Mouse (Mus musculus): ENCODE results near the gene Klra4. TPM values are rescaled to one million over a fixed set of nuclear protein-coding genes. Genes with fewer than 3 reads are reported as not detected.
"Not testable (repeated sequence)": the region's sequence is repeated elsewhere in the genome, so short reads cannot be mapped to it uniquely, and the experiment has no call there.

The Klra4 gene
- not detected in 2 replicates for polyA plus RNA-seq (2015; fragmentation: Nextera tagmentation; extraction: Ambion mirVana)

GRCm38 (mm10) chr6:130067171-130067570 is at the start of gene Klra4:
Gene Klra4, minus strand, starts transcription at chr6:130067271.
- not testable (repeated sequence) for H3K4me2 ChIP-seq; H3K36me3 ChIP-seq; ATAC-seq (ENCODE audit: low read depth); H3K9ac ChIP-seq; H3K27me3 ChIP-seq; H3K4me1 ChIP-seq (replicated peaks); H3K27ac ChIP-seq; H3K9me3 ChIP-seq (replicated peaks); DNase-seq; H3K4me3 ChIP-seq (replicated peaks)
- WGBS (ENCODE audit: insufficient replicate concordance) = 42% methylated on average over 1 of the region's 1 CpGs

GRCm38 (mm10) chr6:130110485-130110884 is 43.4 kb upstream of the Klra4 start:
- Histone ChIP-seq H3K27ac (no peak overlapping the region), H3K9ac (no peak overlapping the region), H3K9me3 (replicated peaks) (no peaks in the 10 kb centered on the region), H3K36me3 (no peaks in the 10 kb centered on the region), H3K4me1 (replicated peaks) (no peaks in the 10 kb centered on the region), H3K4me2 (no peak overlapping the region), H3K27me3 (no peaks in the 10 kb centered on the region), H3K4me3 (replicated peaks) (no peak overlapping the region)
- ATAC-seq (ENCODE audit: low read depth) (no peak), DNase-seq (no peak)
- WGBS (ENCODE audit: insufficient replicate concordance) = 65% methylated on average over 1 of the region's 1 CpGs

GRCm38 (mm10) chr6:130102743-130103142 is 35.7 kb upstream of the Klra4 start:
- H3K9ac ChIP-seq; H3K27me3 ChIP-seq; H3K4me3 ChIP-seq (replicated peaks); H3K9me3 ChIP-seq (replicated peaks); DNase-seq; H3K27ac ChIP-seq; H3K4me2 ChIP-seq; H3K36me3 ChIP-seq; H3K4me1 ChIP-seq (replicated peaks); ATAC-seq (ENCODE audit: low read depth): not testable (repeated sequence)
- 64% methylated on average over 3 of the region's 3 CpGs for WGBS (ENCODE audit: insufficient replicate concordance)

GRCm38 (mm10) chr6:130092336-130092948 is 25.4 kb upstream of the Klra4 start:
- H3K4me1 ChIP-seq (replicated peaks) = no peaks in the 10 kb centered on the region
- 67% methylated on average over 5 of the region's 5 CpGs for WGBS (ENCODE audit: insufficient replicate concordance)

GRCm38 (mm10) chr6:130065196-130065595 is 1.9 kb downstream of the Klra4 start:
- Histone ChIP-seq H3K4me1 (replicated peaks) (no peaks in the 10 kb centered on the region), H3K27ac (no peak overlapping the region), H3K9me3 (replicated peaks) (no peaks in the 10 kb centered on the region), H3K4me2 (no peak overlapping the region), H3K36me3 (no peaks in the 10 kb centered on the region), H3K27me3 (no peaks in the 10 kb centered on the region), H3K4me3 (replicated peaks) (no peak overlapping the region), H3K9ac (no peak overlapping the region)
- ATAC-seq (ENCODE audit: low read depth) = no peak
- WGBS (ENCODE audit: insufficient replicate concordance) = 66% methylated on average over 5 of the region's 5 CpGs
- no peak for DNase-seq

More at GRCm38 (mm10) chr6:130092336-130092948, 25.4 kb upstream of the Klra4 start:
- H3K36me3 ChIP-seq = no peaks in the 10 kb centered on the region
- no peak overlapping the region for H3K4me3 ChIP-seq (replicated peaks)
- H3K9me3 ChIP-seq (replicated peaks) = no peaks in the 10 kb centered on the region
- H3K4me2 ChIP-seq = no peak overlapping the region
- ATAC-seq (ENCODE audit: low read depth) = no peak
- H3K27me3 ChIP-seq = no peaks in the 10 kb centered on the region
- no peak overlapping the region for H3K9ac ChIP-seq
- H3K27ac ChIP-seq = no peak overlapping the region
- DNase-seq = no peak

GRCm38 (mm10) chr6:130035146-130035545 is 31.9 kb downstream of the Klra4 start:
- DNase-seq, H3K4me2 ChIP-seq: not testable (repeated sequence)
- 34% methylated on average over 4 of the region's 4 CpGs for WGBS (ENCODE audit: insufficient replicate concordance)

GRCm38 (mm10) chr6:130031493-130032089 is 35.5 kb downstream of the Klra4 start:
- DNase-seq; H3K9ac ChIP-seq; H3K4me3 ChIP-seq (replicated peaks); H3K27ac ChIP-seq; H3K27me3 ChIP-seq; H3K4me1 ChIP-seq (replicated peaks); ATAC-seq (ENCODE audit: low read depth); H3K9me3 ChIP-seq (replicated peaks); H3K36me3 ChIP-seq; H3K4me2 ChIP-seq: not testable (repeated sequence)

More at GRCm38 (mm10) chr6:130035146-130035545, 31.9 kb downstream of the Klra4 start:
- not testable (repeated sequence) for ATAC-seq (ENCODE audit: low read depth); H3K36me3 ChIP-seq; H3K27me3 ChIP-seq; H3K4me3 ChIP-seq (replicated peaks); H3K9ac ChIP-seq; H3K27ac ChIP-seq; H3K9me3 ChIP-seq (replicated peaks); H3K4me1 ChIP-seq (replicated peaks)

GRCm38 (mm10) chr6:130026854-130027253 is 40.2 kb downstream of the Klra4 start, which contains the start of gene Klra6:
Gene Klra6, minus strand, starts transcription at chr6:130026954.
- Histone ChIP-seq H3K27me3 (no peaks in the 10 kb centered on the region), H3K4me3 (replicated peaks) (no peak within 1 kb of the TSS), H3K4me2 (no peak within 1 kb of the TSS), H3K36me3 (no peaks in the 10 kb centered on the region), H3K4me1 (replicated peaks) (no peaks in the 10 kb centered on the region), H3K9ac (no peak within 1 kb of the TSS), H3K9me3 (replicated peaks) (no peaks in the 10 kb centered on the region), H3K27ac (no peak within 1 kb of the TSS)
- ATAC-seq (ENCODE audit: low read depth) = no peak
- DNase-seq = no peak
- 57% methylated on average over 4 of the region's 4 CpGs for WGBS (ENCODE audit: insufficient replicate concordance)

Other genes starting within 250 kb of the Klra4 start
- not detected in 2 replicates for gene Gm17631, start 204.6 kb downstream of the Klra4 start, polyA plus RNA-seq (2015; fragmentation: Nextera tagmentation; extraction: Ambion mirVana)
- 0.12 TPM in 1 of 2 replicates, not detected in the other for gene Klra17, start 190.6 kb downstream of the Klra4 start, polyA plus RNA-seq (2015; fragmentation: Nextera tagmentation; extraction: Ambion mirVana)
- not detected in 2 replicates for gene Klra5, start 149.6 kb downstream of the Klra4 start, polyA plus RNA-seq (2015; fragmentation: Nextera tagmentation; extraction: Ambion mirVana)
- gene Klra6, start 40.3 kb downstream of the Klra4 start, polyA plus RNA-seq (2015; fragmentation: Nextera tagmentation; extraction: Ambion mirVana) = not detected in 2 replicates
- gene Klra8, start 62.6 kb upstream of the Klra4 start, polyA plus RNA-seq (2015; fragmentation: Nextera tagmentation; extraction: Ambion mirVana) = not detected in 2 replicates
- not detected in 2 replicates for gene Klra9, start 125.8 kb upstream of the Klra4 start, polyA plus RNA-seq (2015; fragmentation: Nextera tagmentation; extraction: Ambion mirVana)
- gene Klra7, start 166.1 kb upstream of the Klra4 start, polyA plus RNA-seq (2015; fragmentation: Nextera tagmentation; extraction: Ambion mirVana) = not detected in 2 replicates
- gene Klra10, start 214.7 kb upstream of the Klra4 start, polyA plus RNA-seq (2015; fragmentation: Nextera tagmentation; extraction: Ambion mirVana) = not detected in 2 replicates